Mouse (Mus musculus) heart, postnatal 0 days (tissue): ENCODE results near the gene Hist1h2bj. TPM values are rescaled to one million over a fixed set of nuclear protein-coding genes. Genes with fewer than 3 reads are reported as not detected.

Experiments
- ATAC-seq: fragments of 200-750 bp; cut with Nextera tagmentation; 2 replicates; pipeline ENCODE4 v1.8.0; 2017; ENCODE audit warnings: low read depth, moderate number of reproducible peaks, moderate library complexity; ENCODE audit not compliant: insufficient read depth
- DNase-seq: peaks from one replicate; pipeline ENCODE4 v3.0.0-alpha.2; 2016; ENCODE audit warnings: low spot score
- H3K27ac ChIP-seq: fragments of 300-500 bp; sonication (generic); 2 replicates; pipeline ENCODE4 v1.5.1; 2014; ENCODE audit warnings: low read depth, mild to moderate bottlenecking
- H3K27me3 ChIP-seq: fragments of 300-500 bp; sonication (generic); 2 replicates; pipeline ENCODE4 v1.6.1; 2014; ENCODE audit warnings: low read length, mixed read lengths; ENCODE audit not compliant: control insufficient read depth, insufficient read depth
- H3K36me3 ChIP-seq: fragments of 300-500 bp; sonication (generic); replicated peaks from 2 replicates; pipeline ENCODE4 v1.6.1; 2014; ENCODE audit warnings: low read length, mixed read lengths; ENCODE audit not compliant: control insufficient read depth, insufficient read depth
- H3K4me1 ChIP-seq: fragments of 300-500 bp; sonication (generic); 2 replicates; pipeline ENCODE4 v1.6.1; 2014; ENCODE audit warnings: antibody characterized with exemption; ENCODE audit not compliant: control insufficient read depth, insufficient read depth
- H3K4me2 ChIP-seq: fragments of 300-500 bp; sonication (generic); 2 replicates; pipeline ENCODE4 v1.6.1; 2014; ENCODE audit warnings: low read depth, mild to moderate bottlenecking, low read length, moderate library complexity
- H3K4me3 ChIP-seq: fragments of 300-500 bp; sonication (generic); 2 replicates; pipeline ENCODE4 v1.5.1; 2014; ENCODE audit warnings: low read depth, low read length
- H3K9ac ChIP-seq: fragments of 300-500 bp; sonication (generic); replicated peaks from 2 replicates; pipeline ENCODE4 v1.6.1; 2014; ENCODE audit warnings: low read depth, low read length, mixed read lengths
- H3K9me3 ChIP-seq: fragments of 300-500 bp; sonication (generic); replicated peaks from 2 replicates; pipeline ENCODE4 v1.6.1; 2016; ENCODE audit warnings: low read length; ENCODE audit not compliant: control insufficient read depth
- CTCF ChIP-seq: IDR thresholded peaks from 2 replicates; pipeline ENCODE4 v1.5.1; 2016; ENCODE audit warnings: antibody characterized with exemption, control low read depth, low read depth
- EP300 ChIP-seq: IDR thresholded peaks from 2 replicates; pipeline ENCODE4 v1.6.1; 2016; ENCODE audit warnings: antibody characterized with exemption, low read depth
- WGBS: fragments of 180-500 bp; shearing (Covaris S2); extraction: QIAGEN DNeasy Blood & Tissue Kit; methylation state at CpG from one replicate; pipeline ENCODE4 v1.1.7; 2014; 5-methylcytosine and 5-hydroxymethylcytosine counted together
- polyA plus RNA-seq: library from polyadenylated mRNA; unstranded; fragments of >200 nt; fragmentation: Nextera tagmentation; extraction: Ambion mirVana; gene quantifications from 2 replicates; pipeline ENCODE4 v1.2.1, GENCODE M21; 2015
- total RNA-seq: library from RNA; depleted of rRNA; stranded (reverse); fragments of >200 nt; gene quantifications from 2 replicates; pipeline ENCODE4 v1.2.3, GENCODE M21; 2014; ENCODE audit warnings: low replicate concordance

The Hist1h2bj gene
- total and polyA plus RNA-seq, 2 experiments from 2014 or later, result 3.1 to 1,225 TPM

DNA sequence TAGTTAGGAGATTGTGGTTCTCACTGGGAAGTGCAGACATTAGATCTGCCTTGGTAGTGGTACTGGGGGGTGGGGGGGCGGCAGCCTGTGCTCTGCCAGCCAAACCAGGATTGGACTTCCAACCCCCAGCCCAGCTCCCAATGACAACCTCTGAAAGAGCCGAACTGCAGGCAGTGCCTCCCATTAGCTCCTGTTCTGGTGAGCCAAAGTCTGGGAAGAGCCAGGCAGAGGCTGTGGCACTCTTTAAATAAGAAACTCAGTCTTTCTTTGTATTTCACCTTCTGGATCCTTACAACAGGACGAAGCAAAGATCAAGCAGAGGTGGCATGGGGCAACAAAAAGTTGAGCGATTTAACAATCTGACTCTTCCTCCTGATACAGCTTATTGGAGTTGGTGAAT is 43.9 kb upstream of the Hist1h2bj start:
- Histone ChIP-seq H3K4me2 (no peak overlapping the region), H3K9ac (no peak overlapping the region), H3K27me3 (peaks cover 97% of the 10 kb centered on the region), H3K9me3 (no peaks in the 10 kb centered on the region), H3K4me1 (0 out of 2 replicates have a peak, but pooled peaks cover 3% of the 10 kb centered on the region), H3K27ac (no peak overlapping the region), H3K4me3 (no peak overlapping the region), H3K36me3 (no peaks in the 10 kb centered on the region)
- no peak for DNase-seq
- ATAC-seq, result no peak
- 51% methylated on average over 4 of the region's 4 CpGs for WGBS
- TF ChIP-seq CTCF (no peak), EP300 (no peak)

DNA sequence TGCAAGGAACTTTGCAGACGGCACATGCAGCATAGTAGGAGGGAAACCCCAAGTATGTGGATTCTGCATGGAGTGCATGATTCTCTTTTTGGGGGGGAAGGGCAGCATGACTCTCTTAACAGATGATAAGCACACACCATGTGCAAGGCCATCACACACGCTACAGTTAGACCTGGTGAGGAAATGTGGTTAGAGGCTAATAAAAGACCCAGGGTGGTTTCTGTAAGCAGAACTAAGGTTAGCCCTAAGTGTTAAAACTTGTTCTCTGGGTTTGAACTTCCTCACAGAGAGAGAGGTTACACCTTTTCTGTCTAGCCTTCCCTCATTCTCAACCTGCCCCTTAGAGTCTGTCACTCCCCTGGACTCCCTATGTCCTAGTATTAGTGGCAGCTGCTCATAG is 41.7 kb upstream of the Hist1h2bj start:
- peaks cover 99% of the 10 kb centered on the region for H3K27me3 ChIP-seq
- H3K9me3 ChIP-seq, result no peaks in the 10 kb centered on the region
- H3K27ac ChIP-seq, result no peak overlapping the region
- H3K4me1 ChIP-seq, result peaks cover 9% of the 10 kb centered on the region
- no peak overlapping the region for H3K9ac ChIP-seq
- no peak for ATAC-seq
- H3K4me2 ChIP-seq, result no peak overlapping the region
- no peak overlapping the region for H3K4me3 ChIP-seq
- H3K36me3 ChIP-seq, result no peaks in the 10 kb centered on the region
- DNase-seq, result no peak
- TF ChIP-seq EP300 (no peak), CTCF (no peak)
- WGBS, result 54% methylated on average over 2 of the region's 2 CpGs

GRCm38 (mm10) chr13:22001823-22002222 is 41.2 kb upstream of the Hist1h2bj start:
- Histone ChIP-seq H3K36me3 (no peaks in the 10 kb centered on the region), H3K4me3 (no peak overlapping the region), H3K9ac (no peak overlapping the region), H3K27ac (no peak overlapping the region), H3K4me2 (no peak overlapping the region), H3K27me3 (peaks cover 99% of the 10 kb centered on the region), H3K4me1 (peaks cover 6% of the 10 kb centered on the region), H3K9me3 (no peaks in the 10 kb centered on the region)
- DNase-seq (no peak), ATAC-seq (no peak)
- 17% methylated on average over 5 of the region's 5 CpGs for WGBS
- TF ChIP-seq CTCF (no peak), EP300 (no peak)

DNA sequence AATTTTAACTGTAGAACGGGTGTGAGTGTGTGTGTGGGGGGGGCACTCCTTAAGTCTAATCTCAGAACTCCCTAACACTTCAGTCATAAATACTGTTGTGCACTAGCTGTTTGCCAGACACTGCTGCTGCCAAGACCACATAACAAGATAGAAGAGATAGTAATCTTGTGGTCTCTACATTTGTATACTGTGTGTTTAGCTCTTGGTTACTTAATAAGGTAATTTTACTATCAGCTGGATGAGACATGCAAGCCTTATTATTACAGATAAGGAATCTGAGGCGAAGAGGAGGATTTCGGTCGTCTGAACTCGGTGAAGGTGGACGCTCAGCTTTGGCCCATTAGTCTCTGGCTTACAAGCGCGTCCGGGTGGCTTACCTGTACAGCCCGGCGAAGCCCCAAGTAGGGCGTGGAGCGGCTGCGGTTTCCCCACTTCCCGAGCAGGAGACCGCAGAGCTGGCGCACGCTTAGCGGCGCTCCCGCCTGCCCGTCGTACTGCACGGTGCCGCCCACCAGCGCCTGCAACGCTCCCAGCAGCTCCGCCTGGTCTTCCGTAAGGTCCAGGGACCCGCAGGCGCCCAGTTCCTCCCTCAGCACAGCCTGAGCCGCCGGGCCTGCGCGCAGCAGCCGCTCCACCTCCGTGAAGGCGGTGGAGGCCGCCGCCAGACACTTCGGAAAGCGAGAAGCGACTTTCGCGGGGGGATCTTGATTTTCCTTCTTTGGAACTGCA is 37.2 kb upstream of the Hist1h2bj start:
- Histone ChIP-seq H3K4me3 (peak overlapping the region; percentile 70), H3K9ac (no peak overlapping the region; the same call in 1 of the 2 replicates), H3K4me2 (peak overlapping the region; percentile 97), H3K36me3 (no peaks in the 10 kb centered on the region), H3K9me3 (no peaks in the 10 kb centered on the region), H3K4me1 (peaks cover 6% of the 10 kb centered on the region), H3K27me3 (peaks cover 98% of the 10 kb centered on the region), H3K27ac (no peak overlapping the region)
- 1% methylated on average over 38 of the region's 45 CpGs for WGBS
- ATAC-seq (peak; percentile 74), DNase-seq (no peak)
- no peak for TF ChIP-seq EP300

DNA sequence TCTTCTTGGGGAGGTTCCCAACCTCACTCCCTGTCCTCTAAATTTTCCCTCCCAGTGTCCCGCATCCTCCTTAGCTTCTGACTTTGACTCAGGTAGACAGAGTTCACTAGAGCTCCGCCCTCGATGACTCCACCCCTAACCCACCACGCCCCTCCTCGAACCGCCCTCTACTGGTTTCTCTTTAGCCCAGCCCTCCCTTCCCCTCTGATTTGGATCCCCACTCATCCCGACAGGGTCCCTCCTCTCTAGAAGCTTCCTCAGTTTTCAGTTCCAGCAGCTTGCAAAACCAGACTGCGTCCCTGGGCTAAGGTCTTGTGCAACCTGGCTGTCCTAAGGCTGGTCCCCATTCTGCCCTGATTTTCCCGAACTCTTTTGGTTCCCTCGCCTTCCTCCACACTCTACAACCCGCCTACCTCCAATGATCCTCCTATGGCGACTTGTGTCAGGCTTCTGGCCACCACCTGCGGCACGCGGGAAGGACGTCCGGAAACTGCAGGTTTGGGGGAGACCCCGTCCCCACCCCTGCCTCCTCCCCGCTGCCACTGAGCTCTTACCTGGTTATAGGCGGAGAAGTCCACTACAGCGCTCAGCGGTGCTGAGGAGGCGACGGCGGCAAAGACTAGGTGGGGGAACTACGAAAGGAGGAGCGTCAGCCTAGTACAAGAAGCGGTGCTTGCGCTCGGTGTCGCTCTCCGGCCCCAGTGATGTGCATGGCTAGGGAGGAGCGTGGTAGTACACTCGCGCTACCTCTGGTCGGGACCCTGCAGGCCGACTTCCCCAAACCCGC is 36.5 kb upstream of the Hist1h2bj start:
- H3K9ac ChIP-seq, result no peak overlapping the region; the same call in 1 of the 2 replicates
- H3K4me1 ChIP-seq, result peaks cover 6% of the 10 kb centered on the region
- 1% methylated on average over 38 of the region's 38 CpGs for WGBS
- peaks cover 96% of the 10 kb centered on the region for H3K27me3 ChIP-seq
- DNase-seq (no peak), ATAC-seq (peak; percentile 67)
- no peaks in the 10 kb centered on the region for H3K9me3 ChIP-seq
- peak overlapping the region; percentile 70 for H3K4me3 ChIP-seq
- H3K4me2 ChIP-seq, result peak overlapping the region; percentile 97
- TF ChIP-seq CTCF (no peak), EP300 (no peak)
- no peaks in the 10 kb centered on the region for H3K36me3 ChIP-seq
- H3K27ac ChIP-seq, result no peak overlapping the region
